Mouse (Mus musculus): ENCODE data around the gene Theg. TPM values are rescaled to one million over a fixed set of nuclear protein-coding genes. Genes with fewer than 3 reads are reported as not detected.
A peak's percentile ranks its signal among the peaks of the same experiment; 100 is the strongest.

Gene Theg
- polyA plus RNA-seq, 2 experiments = not detected

GRCm38 (mm10) chr10:79537271-79537670, 49.9 kb downstream of the Theg start:
- peaks cover 7% of the 10 kb centered on the region; the same call in 1 of the 2 replicates for H3K4me1 ChIP-seq (ENCODE audit: control insufficient read depth, insufficient read depth, low read length)
- ATAC-seq (ENCODE audit: low FRiP score, low read depth) (no peak), DNase-seq (ENCODE audit: low spot score) (no peak)
- H3K27ac ChIP-seq (replicated peaks; ENCODE audit: low read depth, low read length) = no peak overlapping the region
- no peaks in the 10 kb centered on the region for H3K27me3 ChIP-seq (ENCODE audit: control insufficient read depth, insufficient read depth, low read length)
- no peak overlapping the region for H3K9ac ChIP-seq (ENCODE audit: low read depth, low read length, severe bottlenecking)
- no peak overlapping the region for H3K4me3 ChIP-seq (replicated peaks; ENCODE audit: low read length)
- H3K4me2 ChIP-seq (replicated peaks; ENCODE audit: low read depth, low read length, severe bottlenecking) = no peak overlapping the region
- peaks cover 41% of the 10 kb centered on the region for H3K36me3 ChIP-seq (ENCODE audit: control insufficient read depth, insufficient read depth, low read length)
- no peak for TF ChIP-seq POLR2A (IDR thresholded peaks at IDR 0.05; ENCODE audit: borderline replicate concordance, extremely low read depth, insufficient read depth, insufficient read length)
- 97% methylated on average over 7 of the region's 7 CpGs for WGBS
- no peaks in the 10 kb centered on the region for H3K9me3 ChIP-seq (ENCODE audit: control insufficient read depth, low read length)

GRCm38 (mm10) chr10:79536461-79537080, 50.6 kb downstream of the Theg start:
- DNase-seq (ENCODE audit: low spot score) (no peak), ATAC-seq (ENCODE audit: low FRiP score, low read depth) (no peak)
- H3K9ac ChIP-seq (ENCODE audit: low read depth, low read length, severe bottlenecking) = no peak overlapping the region
- H3K4me1 ChIP-seq (ENCODE audit: control insufficient read depth, insufficient read depth, low read length) = peaks cover 7% of the 10 kb centered on the region; the same call in 1 of the 2 replicates
- H3K36me3 ChIP-seq (ENCODE audit: control insufficient read depth, insufficient read depth, low read length) = peaks cover 34% of the 10 kb centered on the region
- H3K27me3 ChIP-seq (ENCODE audit: control insufficient read depth, insufficient read depth, low read length) = no peaks in the 10 kb centered on the region
- H3K27ac ChIP-seq (replicated peaks; ENCODE audit: low read depth, low read length) = no peak overlapping the region
- no peak for TF ChIP-seq POLR2A (IDR thresholded peaks at IDR 0.05; ENCODE audit: borderline replicate concordance, extremely low read depth, insufficient read depth, insufficient read length)
- H3K9me3 ChIP-seq (ENCODE audit: control insufficient read depth, low read length) = no peaks in the 10 kb centered on the region
- 73% methylated on average over 12 of the region's 12 CpGs for WGBS
- no peak overlapping the region for H3K4me3 ChIP-seq (replicated peaks; ENCODE audit: low read length)
- no peak overlapping the region for H3K4me2 ChIP-seq (replicated peaks; ENCODE audit: low read depth, low read length, severe bottlenecking)

- no peak for TF ChIP-seq POLR2A (IDR thresholded peaks at IDR 0.05; ENCODE audit: borderline replicate concordance, extremely low read depth, insufficient read depth, insufficient read length)
- H3K9me3 ChIP-seq (ENCODE audit: control insufficient read depth, low read length) = no peaks in the 10 kb centered on the region
- H3K27me3 ChIP-seq (ENCODE audit: control insufficient read depth, insufficient read depth, low read length) = no peaks in the 10 kb centered on the region
- H3K9ac ChIP-seq (ENCODE audit: low read depth, low read length, severe bottlenecking) = no peak overlapping the region
- 53% methylated on average over 1 of the region's 1 CpGs for WGBS
- DNase-seq (ENCODE audit: low spot score) = no peak
- H3K4me3 ChIP-seq (replicated peaks; ENCODE audit: low read length) = no peak overlapping the region
- no peak for ATAC-seq (ENCODE audit: low FRiP score, low read depth)
- H3K27ac ChIP-seq (replicated peaks; ENCODE audit: low read depth, low read length) = no peak overlapping the region
- H3K4me1 ChIP-seq (ENCODE audit: control insufficient read depth, insufficient read depth, low read length) = peaks cover 7% of the 10 kb centered on the region; the same call in 1 of the 2 replicates
- H3K4me2 ChIP-seq (replicated peaks; ENCODE audit: low read depth, low read length, severe bottlenecking) = no peak overlapping the region
- H3K36me3 ChIP-seq (ENCODE audit: control insufficient read depth, insufficient read depth, low read length) = peaks cover 22% of the 10 kb centered on the region
Observed at GRCm38 (mm10) chr10:79535431-79535830, 51.7 kb downstream of the Theg start.

GRCm38 (mm10) chr10:79534426-79534825, 52.7 kb downstream of the Theg start:
- no peak overlapping the region for H3K4me3 ChIP-seq (replicated peaks; ENCODE audit: low read length)
- H3K36me3 ChIP-seq (ENCODE audit: control insufficient read depth, insufficient read depth, low read length) = peaks cover 12% of the 10 kb centered on the region
- H3K9me3 ChIP-seq (ENCODE audit: control insufficient read depth, low read length) = no peaks in the 10 kb centered on the region
- no peak for DNase-seq (ENCODE audit: low spot score)
- 85% methylated on average over 2 of the region's 2 CpGs for WGBS
- peaks cover 7% of the 10 kb centered on the region; the same call in 1 of the 2 replicates for H3K4me1 ChIP-seq (ENCODE audit: control insufficient read depth, insufficient read depth, low read length)
- H3K27ac ChIP-seq (replicated peaks; ENCODE audit: low read depth, low read length) = no peak overlapping the region
- no peak for TF ChIP-seq POLR2A (IDR thresholded peaks at IDR 0.05; ENCODE audit: borderline replicate concordance, extremely low read depth, insufficient read depth, insufficient read length)
- no peak overlapping the region for H3K4me2 ChIP-seq (replicated peaks; ENCODE audit: low read depth, low read length, severe bottlenecking)
- no peak overlapping the region for H3K9ac ChIP-seq (ENCODE audit: low read depth, low read length, severe bottlenecking)
- no peak for ATAC-seq (ENCODE audit: low FRiP score, low read depth)
- H3K27me3 ChIP-seq (ENCODE audit: control insufficient read depth, insufficient read depth, low read length) = no peaks in the 10 kb centered on the region

GRCm38 (mm10) chr10:79533126-79533911, 53.8 kb downstream of the Theg start, which contains the start of gene Plpp2:
Gene Plpp2 (minus strand): TSS chr10:79533796.
- H3K36me3 ChIP-seq (ENCODE audit: control insufficient read depth, insufficient read depth, low read length) = peaks cover 4% of the 10 kb centered on the region; the same call in 1 of the 2 replicates
- peak within 1 kb of the TSS; percentile 98 for H3K4me2 ChIP-seq (replicated peaks; ENCODE audit: low read depth, low read length, severe bottlenecking)
- no peak within 1 kb of the TSS for H3K27ac ChIP-seq (replicated peaks; ENCODE audit: low read depth, low read length)
- WGBS = under 1% methylated on average over 48 of the region's 52 CpGs
- no peaks in the 10 kb centered on the region for H3K9me3 ChIP-seq (ENCODE audit: control insufficient read depth, low read length)
- H3K27me3 ChIP-seq (ENCODE audit: control insufficient read depth, insufficient read depth, low read length) = no peaks in the 10 kb centered on the region
- DNase-seq (ENCODE audit: low spot score) (peak; percentile 52), ATAC-seq (ENCODE audit: low FRiP score, low read depth) (peak; percentile 62)
- peaks cover 7% of the 10 kb centered on the region; the same call in 1 of the 2 replicates for H3K4me1 ChIP-seq (ENCODE audit: control insufficient read depth, insufficient read depth, low read length)
- no peak for TF ChIP-seq POLR2A (IDR thresholded peaks at IDR 0.05; ENCODE audit: borderline replicate concordance, extremely low read depth, insufficient read depth, insufficient read length)
- H3K4me3 ChIP-seq (replicated peaks; ENCODE audit: low read length) = peak within 1 kb of the TSS; percentile 61
- H3K9ac ChIP-seq (ENCODE audit: low read depth, low read length, severe bottlenecking) = peak within 1 kb of the TSS; percentile 61

Measured in limb, embryonic 14.5 days (tissue).